Mouse (Mus musculus) 3134 (cell line): ENCODE data around the gene Tmem263.

Source experiments
- DNase-seq: peaks from one replicate; pipeline ENCODE4 v3.0.0-alpha.2; 2011; ENCODE audit warnings: low spot score; ENCODE audit not compliant: insufficient read length; ENCODE audit errors: extremely low read depth

Tmem263 gene

GRCm38 (mm10) chr10:85102247-85103084 lies at the start of gene Tmem263, which contains the start of gene Fhl4:
TSS of gene Tmem263 (plus strand) at chr10:85102627.
TSS of gene Fhl4 (minus strand) at chr10:85102495.
- DNase-seq: peak; percentile 87

GRCm38 (mm10) chr10:85054876-85055275 lies 47.6 kb upstream of the Tmem263 start:
- DNase-seq: no peak

- DNase-seq: no peak
Observed at GRCm38 (mm10) chr10:85071605-85072152, 30.7 kb upstream of the Tmem263 start.

GRCm38 (mm10) chr10:85101841-85102240 lies 586 bp upstream of the Tmem263 start:
- no peak for DNase-seq

GRCm38 (mm10) chr10:85103085-85103885 lies 858 bp downstream of the Tmem263 start:
- peak; percentile 76 for DNase-seq

- no peak for DNase-seq
Observed at GRCm38 (mm10) chr10:85114409-85114808, 12.0 kb downstream of the Tmem263 start.

- DNase-seq: no peak
Observed at GRCm38 (mm10) chr10:85125184-85125583, 22.8 kb downstream of the Tmem263 start.

- DNase-seq: peak; percentile 85
Observed at GRCm38 (mm10) chr10:85127395-85128287, 25.2 kb downstream of the Tmem263 start, which contains the start of gene Mterf2. TSS of gene Mterf2 (minus strand) at chr10:85128027.

- no peak for DNase-seq
Observed at GRCm38 (mm10) chr10:85128453-85128852, 26.0 kb downstream of the Tmem263 start.

- DNase-seq: no peak
Observed at GRCm38 (mm10) chr10:85136573-85136972, 34.1 kb downstream of the Tmem263 start.

GRCm38 (mm10) chr10:85141465-85141864 lies 39.0 kb downstream of the Tmem263 start:
- DNase-seq: no peak

- DNase-seq: peak; percentile 29
Observed at GRCm38 (mm10) chr10:85146282-85146681, 43.9 kb downstream of the Tmem263 start.

- no peak for DNase-seq
Observed at GRCm38 (mm10) chr10:85149226-85149625, 46.8 kb downstream of the Tmem263 start.

- peak; percentile 22 for DNase-seq
Observed at GRCm38 (mm10) chr10:85154195-85154594, 51.8 kb downstream of the Tmem263 start.

- no peak for DNase-seq
Observed at GRCm38 (mm10) chr10:85157451-85157850, 55.0 kb downstream of the Tmem263 start.

- no peak for DNase-seq
Observed at GRCm38 (mm10) chr10:85159989-85160619, 57.7 kb downstream of the Tmem263 start.

GRCm38 (mm10) chr10:85161745-85162351 lies 59.4 kb downstream of the Tmem263 start:
- DNase-seq: peak; percentile 42

GRCm38 (mm10) chr10:85164791-85165190 lies 62.4 kb downstream of the Tmem263 start:
- no peak for DNase-seq

GRCm38 (mm10) chr10:85165306-85165705 lies 62.9 kb downstream of the Tmem263 start:
- DNase-seq: no peak
